Mouse (Mus musculus): ENCODE results near the gene Ctnna2.

The Ctnna2 gene

GRCm38 (mm10) chr6:77580926-77581325 is 398.6 kb downstream of the Ctnna2 start:
- DNase-seq = no peak

- DNase-seq = no peak
Observed at GRCm38 (mm10) chr6:77578612-77579011, 400.9 kb downstream of the Ctnna2 start.

- no peak for DNase-seq
Observed at GRCm38 (mm10) chr6:77577585-77577984, 401.9 kb downstream of the Ctnna2 start.

GRCm38 (mm10) chr6:77572614-77573013 is 406.9 kb downstream of the Ctnna2 start:
- peak; percentile 7 for DNase-seq

GRCm38 (mm10) chr6:77569851-77570250 is 409.6 kb downstream of the Ctnna2 start:
- no peak for DNase-seq

- DNase-seq = no peak
Observed at GRCm38 (mm10) chr6:77556181-77556580, 423.3 kb downstream of the Ctnna2 start.

- no peak for DNase-seq
Observed at GRCm38 (mm10) chr6:77537055-77537807, 442.3 kb downstream of the Ctnna2 start.

GRCm38 (mm10) chr6:77527636-77528035 is 451.9 kb downstream of the Ctnna2 start:
- DNase-seq = no peak

- DNase-seq = no peak
Observed at GRCm38 (mm10) chr6:77521836-77522235, 457.7 kb downstream of the Ctnna2 start.

- DNase-seq = no peak
Observed at GRCm38 (mm10) chr6:77516515-77516914, 463.0 kb downstream of the Ctnna2 start.

- DNase-seq = no peak
Observed at GRCm38 (mm10) chr6:77511805-77512204, 467.7 kb downstream of the Ctnna2 start.

- peak; percentile 71 for DNase-seq
Observed at GRCm38 (mm10) chr6:77491721-77492120, 487.8 kb downstream of the Ctnna2 start.

GRCm38 (mm10) chr6:77486658-77487057 is 492.8 kb downstream of the Ctnna2 start:
- DNase-seq = no peak

- DNase-seq = no peak
Observed at GRCm38 (mm10) chr6:77482081-77482480, 497.4 kb downstream of the Ctnna2 start.

GRCm38 (mm10) chr6:77475354-77475753 is 504.1 kb downstream of the Ctnna2 start:
- DNase-seq = peak; percentile 97

- DNase-seq = no peak
Observed at GRCm38 (mm10) chr6:77473256-77473655, 506.2 kb downstream of the Ctnna2 start.

- DNase-seq = peak; percentile 40
Observed at GRCm38 (mm10) chr6:77468058-77468457, 511.4 kb downstream of the Ctnna2 start.

GRCm38 (mm10) chr6:77462737-77463136 is 516.8 kb downstream of the Ctnna2 start:
- no peak for DNase-seq

- no peak for DNase-seq
Observed at GRCm38 (mm10) chr6:77457919-77458318, 521.6 kb downstream of the Ctnna2 start.

- no peak for DNase-seq
Observed at GRCm38 (mm10) chr6:77446861-77447260, 532.6 kb downstream of the Ctnna2 start.

GRCm38 (mm10) chr6:77443906-77444305 is 535.6 kb downstream of the Ctnna2 start:
- no peak for DNase-seq

GRCm38 (mm10) chr6:77441051-77441450 is 538.4 kb downstream of the Ctnna2 start:
- DNase-seq = no peak

GRCm38 (mm10) chr6:77430381-77430780 is 549.1 kb downstream of the Ctnna2 start:
- DNase-seq = no peak

GRCm38 (mm10) chr6:77425746-77426145 is 553.8 kb downstream of the Ctnna2 start:
- peak; percentile 75 for DNase-seq

- DNase-seq = peak; percentile 30
Observed at GRCm38 (mm10) chr6:77424826-77425225, 554.7 kb downstream of the Ctnna2 start.
